8 mouse cellular contexts compared by ENCODE assay signal in the genomic region with DNA sequence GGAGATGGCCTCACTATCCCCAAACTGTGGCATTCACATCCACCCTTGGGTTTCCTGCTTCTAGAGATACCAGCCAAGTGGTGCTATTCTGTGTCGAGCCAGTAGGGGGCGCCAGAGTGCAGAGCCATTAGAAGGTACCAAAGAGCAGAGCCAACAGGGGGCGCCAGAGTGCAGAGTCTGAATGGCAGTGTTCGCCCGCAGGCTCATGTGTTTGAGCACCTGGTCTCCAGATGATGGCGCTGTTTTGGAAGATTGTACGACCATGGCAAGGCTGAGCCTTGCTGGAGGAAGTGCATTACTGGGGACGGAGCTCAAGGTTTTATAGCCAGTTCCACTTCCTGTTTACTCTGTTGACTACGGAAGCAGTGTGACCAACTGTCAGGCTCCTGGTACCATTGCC. TPM values are rescaled to one million over a fixed set of nuclear protein-coding genes. Genes with fewer than 3 reads are reported as not detected.
A peak's percentile ranks its signal among the peaks of the same experiment; 100 is the strongest.
DNase-seq lines count a peak whose midpoint lies in the region; ATAC-seq and TF ChIP-seq lines count a peak whose summit lies in the region.

No protein-coding gene starts in this region.

- H3K9ac ChIP-seq in heart, adult 2 months (ENCODE audit: low read depth, low read length): no peak overlapping the region
- H3K9ac ChIP-seq in heart, embryonic 11.5 days (ENCODE audit: low read depth, low read length): no peak overlapping the region

- TF ChIP-seq POLR2A in heart, adult 2 months (IDR thresholded peaks at IDR 0.05; ENCODE audit: insufficient read depth, low read depth, low read length): no peak
- no peak for TF ChIP-seq POLR2A in thymus, adult 2 months (IDR thresholded peaks at IDR 0.05; ENCODE audit: control insufficient read depth, extremely low read depth, insufficient read depth, low read length, poor library complexity)

- no peaks in the 10 kb centered on the region for H3K4me1 ChIP-seq in heart, adult 2 months (ENCODE audit: control insufficient read depth, insufficient read depth, low read length)
- H3K4me1 ChIP-seq in heart, embryonic 11.5 days (ENCODE audit: control insufficient read depth, insufficient read depth, low read length): no peaks in the 10 kb centered on the region
- H3K4me1 ChIP-seq in thymus, adult 2 months (replicated peaks; ENCODE audit: control insufficient read depth, insufficient read depth, low read length): peaks cover 13% of the 10 kb centered on the region

- H3K4me3 ChIP-seq in heart, adult 2 months: no peak overlapping the region
- H3K4me3 ChIP-seq in heart, embryonic 11.5 days (ENCODE audit: low read depth, low read length): no peak overlapping the region
- no peak overlapping the region for H3K4me3 ChIP-seq in layer of hippocampus, adult 2 months
- no peak overlapping the region for H3K4me3 ChIP-seq in thymus, adult 2 months (ENCODE audit: control insufficient read depth, insufficient read depth, low read length)

- no peaks in the 10 kb centered on the region for H3K36me3 ChIP-seq in heart, adult 2 months (ENCODE audit: control insufficient read depth, insufficient read depth, low read length)
- H3K36me3 ChIP-seq in heart, embryonic 11.5 days (ENCODE audit: control insufficient read depth, insufficient read depth, low read length): no peaks in the 10 kb centered on the region
- no peaks in the 10 kb centered on the region for H3K36me3 ChIP-seq in thymus, adult 2 months (ENCODE audit: control insufficient read depth, insufficient read depth, low read length)

- H3K79me2 ChIP-seq in heart, adult 2 months (replicated peaks; ENCODE audit: control insufficient read depth, insufficient read depth, low read length): no peaks in the 10 kb centered on the region

- peak; percentile 72 for TF ChIP-seq CTCF in heart, adult 2 months (IDR thresholded peaks at IDR 0.05)
- TF ChIP-seq CTCF in layer of hippocampus, adult 2 months (conservative IDR thresholded peaks at IDR 0.05): peak; percentile 92
- peak; percentile 100 for TF ChIP-seq CTCF in thymus, adult 2 months (IDR thresholded peaks at IDR 0.05; ENCODE audit: borderline replicate concordance, control insufficient read depth, extremely low read depth, insufficient read depth, low read length, poor library complexity)

- no peak for TF ChIP-seq EP300 in heart, adult 2 months (IDR thresholded peaks at IDR 0.05; ENCODE audit: insufficient read depth, low read depth, low read length)

- no peak for DNase-seq in heart, adult 2 months
- DNase-seq in A20 (ENCODE audit: low read depth, low spot score): peak; percentile 3
- peak; percentile 52 for DNase-seq in adipocyte (ENCODE audit: low spot score)
- peak; percentile 54 for DNase-seq in embryo, embryonic 10 days (ENCODE audit: low spot score)
- DNase-seq in layer of hippocampus, adult 2 months (ENCODE audit: low spot score in 2 of 2): peak in 1 of 2 experiments; percentile 46
- peak; percentile 41 for DNase-seq in lung, postnatal 36 days
- DNase-seq in thymus, adult 2 months: peak; percentile 60

- no peaks in the 10 kb centered on the region; the same call in 1 of the 2 replicates for H3K27me3 ChIP-seq in heart, adult 2 months (ENCODE audit: control insufficient read depth, insufficient read depth, low read length)
- H3K27me3 ChIP-seq in heart, embryonic 11.5 days (ENCODE audit: control insufficient read depth, insufficient read depth, low read length): no peaks in the 10 kb centered on the region
- H3K27me3 ChIP-seq in thymus, adult 2 months (ENCODE audit: control insufficient read depth, insufficient read depth, low read length): no peaks in the 10 kb centered on the region

- no peak for ATAC-seq in heart, embryonic 11.5 days (replicated peaks; ENCODE audit: insufficient number of reproducible peaks, low FRiP score, low TSS enrichment)

- intact Hi-C loops in heart, adult 2 months (cut with DNase I): no loop called here

- no peak overlapping the region for H3K27ac ChIP-seq in heart, adult 2 months
- no peak overlapping the region for H3K27ac ChIP-seq in heart, embryonic 11.5 days (ENCODE audit: low read depth, low read length)
- H3K27ac ChIP-seq in layer of hippocampus, adult 2 months: no peak overlapping the region
- no peak overlapping the region for H3K27ac ChIP-seq in thymus, adult 2 months (ENCODE audit: control insufficient read depth, insufficient read depth, low read length)

- 35% methylated on average over 9 of the region's 9 CpGs for WGBS in heart, adult 2 months
- WGBS in heart, embryonic 11.5 days (ENCODE audit: insufficient replicate concordance): 46% methylated on average over 9 of the region's 9 CpGs
- WGBS in thymus, adult 2 months: 27% methylated on average over 9 of the region's 9 CpGs

- H3K4me2 ChIP-seq in heart, embryonic 11.5 days: no peak overlapping the region

- H3K9me3 ChIP-seq in heart, embryonic 11.5 days (replicated peaks; ENCODE audit: control insufficient read depth, low read length): no peaks in the 10 kb centered on the region

RNA-seq across cellular contexts. Expression of gene Tmem233, which starts 33.5 kb away (rescaled TPM):
- total RNA-seq in heart, adult 2 months (2021): not detected
- not detected in 2 replicates for polyA plus RNA-seq in heart, adult 2 months (2012; rRNA removed)
- polyA plus RNA-seq in heart, embryonic 11.5 days (2014; fragmentation: Nextera tagmentation; extraction: Ambion mirVana): not detected in 2 replicates
- not detected for total RNA-seq in layer of hippocampus, adult 2 months (2021)
- 0.05 TPM in 1 of 2 replicates, not detected in the other for polyA plus RNA-seq in thymus, adult 2 months (2012; rRNA removed)

Comparison
In these comparisons a context has a peak if more than half of its experiments do, and no peak if none do; other contexts are left out.
1. DNase-seq: peak in A20 (single experiment), adipocyte (single experiment), embryo, embryonic 10 days (single experiment), lung, postnatal 36 days (single experiment) and thymus, adult 2 months (single experiment); none in heart, adult 2 months (0 of 2).
2. Peak in every context shown above with its lines, with median percentiles within 50 percentile points of each other: CTCF ChIP-seq.